Mouse (Mus musculus) embryonic fibroblast, embryonic 13.5 days (primary cell): ENCODE results near the gene Pxylp1.

ENCODE experiments used
- CTCF ChIP-seq: IDR thresholded peaks from 2 replicates; pipeline ENCODE4 v1.5.1; 2011; ENCODE audit warnings: mild to moderate bottlenecking, control low read depth, low read length, moderate library complexity, borderline replicate concordance; ENCODE audit not compliant: insufficient read depth
- POLR2A ChIP-seq: IDR thresholded peaks from 2 replicates; pipeline ENCODE4 v1.6.1; 2011; ENCODE audit warnings: low read depth, mild to moderate bottlenecking, control low read depth, low read length, moderate library complexity

DNA sequence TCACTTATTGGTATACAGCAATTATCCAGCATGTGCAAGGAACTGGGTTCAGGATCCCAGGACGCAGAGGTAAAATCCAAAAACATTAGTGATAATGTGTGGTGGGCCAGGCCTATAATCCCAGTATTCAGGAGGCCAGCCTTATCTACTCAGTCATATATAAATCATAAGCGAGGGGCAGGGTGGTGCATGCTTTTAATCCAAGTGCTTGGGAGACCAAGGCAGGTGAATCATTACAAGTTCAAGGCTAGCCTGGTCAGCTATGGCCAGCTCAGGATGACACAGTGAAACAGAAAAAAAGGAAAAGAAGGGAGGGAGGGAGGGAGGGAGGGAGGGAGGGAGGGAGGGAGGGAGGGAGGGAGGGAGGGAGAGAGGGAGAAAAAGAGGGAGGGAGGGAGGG, 97.9 kb downstream of the Pxylp1 start:
- no peak for TF ChIP-seq CTCF
- no peak for TF ChIP-seq POLR2A
